Mouse (Mus musculus): ENCODE measurements around the gene Gm853. TPM values are rescaled to one million over a fixed set of nuclear protein-coding genes. Genes with fewer than 3 reads are reported as not detected.

Gm853 gene
- total and polyA plus RNA-seq, 2 experiments from 2014 or later = 0.08 TPM; not detected in 1

DNA sequence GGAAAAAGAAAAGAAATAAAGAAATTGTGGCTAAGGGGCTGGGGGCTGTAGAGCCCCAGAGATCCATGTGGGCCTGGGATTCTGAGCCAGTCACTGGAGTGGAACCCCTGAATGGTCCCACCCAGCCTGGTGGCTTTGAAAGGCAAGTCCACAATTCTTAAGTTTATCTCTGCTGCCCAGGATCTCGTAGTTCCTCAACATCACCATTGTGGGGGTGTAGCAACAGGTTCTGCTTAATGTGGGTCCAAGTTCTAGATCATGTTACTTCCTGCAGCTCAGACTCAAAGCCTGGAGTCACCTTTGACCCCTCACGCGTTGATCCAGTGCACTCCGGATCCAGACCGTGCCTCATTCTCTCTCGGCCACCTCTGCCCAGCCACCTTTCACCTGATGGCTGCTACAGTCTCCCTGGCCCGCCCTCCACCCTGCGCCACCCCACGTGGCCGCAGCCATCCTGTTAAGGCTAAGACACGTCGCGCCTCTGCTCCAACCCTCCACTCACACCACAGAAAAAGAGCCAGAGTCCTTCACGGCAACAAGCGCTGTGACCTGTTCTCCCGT, 52.7 kb downstream of the Gm853 start:
- Histone ChIP-seq H3K27ac (ENCODE audit: low read depth, low read length) (no peak overlapping the region), H3K4me2 (ENCODE audit: low read depth) (no peak overlapping the region), H3K4me1 (ENCODE audit: insufficient read depth) (no peaks in the 10 kb centered on the region), H3K36me3 (ENCODE audit: insufficient read depth) (no peaks in the 10 kb centered on the region), H3K27me3 (ENCODE audit: insufficient read depth, low read length) (peaks cover 7% of the 10 kb centered on the region), H3K9me3 (ENCODE audit: low read length) (no peaks in the 10 kb centered on the region), H3K4me3 (ENCODE audit: low read depth, low read length) (no peak overlapping the region), H3K9ac (no peak overlapping the region)
- ATAC-seq = no peak
- DNase-seq = no peak
- TF ChIP-seq CTCF (IDR thresholded peaks at IDR 0.05; ENCODE audit: low read depth) = no peak
- 88% methylated on average over 16 of the region's 16 CpGs for WGBS

DNA sequence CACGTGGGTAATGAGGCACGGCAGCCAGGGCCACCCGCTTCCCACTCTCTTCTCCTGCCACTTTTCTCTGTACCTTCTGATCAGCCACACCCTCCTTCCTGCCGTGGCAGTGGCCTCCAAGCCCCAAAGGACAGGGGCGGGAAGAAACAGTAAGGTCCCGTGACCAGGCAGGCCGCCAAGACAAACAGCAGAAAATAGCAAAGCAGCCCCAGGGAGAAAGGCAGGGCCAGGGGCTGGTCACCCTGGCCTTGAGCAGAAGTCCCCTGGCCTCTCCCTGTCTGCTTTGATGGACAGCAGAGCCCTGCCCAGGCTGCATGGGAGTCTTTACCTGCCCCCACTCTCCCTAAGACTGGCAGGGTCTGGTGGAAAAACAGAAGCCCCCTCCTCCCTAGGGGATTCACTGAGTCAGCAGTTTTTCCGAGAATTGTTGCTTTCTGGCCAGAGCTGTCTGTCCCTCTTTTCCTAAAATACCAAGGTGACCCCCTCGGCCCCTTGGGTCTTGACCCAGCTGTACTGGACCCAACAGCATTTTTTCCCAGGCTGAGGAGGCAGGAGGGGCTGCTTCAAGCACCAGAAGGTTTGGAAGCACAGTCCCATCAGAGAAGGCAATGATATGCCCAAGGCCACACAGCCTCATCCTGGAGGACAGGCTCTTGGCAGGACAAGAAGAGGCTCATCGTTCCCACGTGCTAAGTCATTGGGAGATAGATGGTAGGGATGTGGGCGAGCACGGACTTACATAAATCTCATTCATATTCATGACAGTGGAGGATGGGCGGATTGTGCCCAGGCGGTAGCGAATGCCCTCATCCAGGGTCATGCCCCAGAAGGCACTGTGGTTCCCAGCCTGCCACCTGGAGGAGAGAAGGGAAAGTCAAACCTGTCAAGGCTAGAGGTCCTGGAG, 53.7 kb downstream of the Gm853 start:
- 0 out of 2 replicates have a peak, but pooled peaks cover 6% of the 10 kb centered on the region for H3K27me3 ChIP-seq (ENCODE audit: insufficient read depth, low read length)
- no peaks in the 10 kb centered on the region for H3K4me1 ChIP-seq (ENCODE audit: insufficient read depth)
- DNase-seq (no peak), ATAC-seq (no peak)
- H3K9ac ChIP-seq = no peak overlapping the region
- no peak overlapping the region for H3K27ac ChIP-seq (ENCODE audit: low read depth, low read length)
- 38% methylated on average over 16 of the region's 16 CpGs for WGBS
- H3K4me2 ChIP-seq (ENCODE audit: low read depth) = no peak overlapping the region
- H3K4me3 ChIP-seq (ENCODE audit: low read depth, low read length) = no peak overlapping the region
- H3K9me3 ChIP-seq (ENCODE audit: low read length) = no peaks in the 10 kb centered on the region
- no peak for TF ChIP-seq CTCF (IDR thresholded peaks at IDR 0.05; ENCODE audit: low read depth)
- no peaks in the 10 kb centered on the region for H3K36me3 ChIP-seq (ENCODE audit: insufficient read depth)

DNA sequence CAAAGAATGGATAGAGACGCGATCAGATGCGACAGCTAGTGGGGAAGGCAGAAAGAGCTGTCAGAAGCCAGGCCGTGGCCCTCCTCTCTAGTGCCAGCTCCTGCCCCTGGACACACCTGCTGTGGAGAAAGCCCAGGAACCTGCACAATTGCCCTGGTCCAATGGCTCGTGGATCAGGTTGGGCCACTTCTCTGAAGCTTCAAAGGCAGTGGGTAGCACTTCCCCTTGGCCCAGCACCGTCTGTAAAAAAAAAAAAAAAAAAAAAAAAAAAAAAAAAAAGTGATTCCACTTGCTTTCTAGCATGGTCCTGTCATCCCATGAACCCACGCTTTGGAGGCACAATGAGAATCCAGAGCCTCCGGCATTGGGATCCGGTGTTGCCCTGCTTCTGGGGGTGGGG, 54.4 kb downstream of the Gm853 start:
- 48% methylated on average over 9 of the region's 9 CpGs for WGBS
- H3K4me3 ChIP-seq (ENCODE audit: low read depth, low read length) = no peak overlapping the region
- no peaks in the 10 kb centered on the region for H3K36me3 ChIP-seq (ENCODE audit: insufficient read depth)
- no peak for TF ChIP-seq CTCF (IDR thresholded peaks at IDR 0.05; ENCODE audit: low read depth)
- H3K9me3 ChIP-seq (ENCODE audit: low read length) = no peaks in the 10 kb centered on the region
- peaks cover 7% of the 10 kb centered on the region; the same call in 1 of the 2 replicates for H3K27me3 ChIP-seq (ENCODE audit: insufficient read depth, low read length)
- ATAC-seq (no peak), DNase-seq (no peak)
- H3K4me2 ChIP-seq (ENCODE audit: low read depth) = peak overlapping the region; percentile 28; the same call in 1 of the 2 replicates
- no peak overlapping the region for H3K27ac ChIP-seq (ENCODE audit: low read depth, low read length)
- H3K9ac ChIP-seq = no peak overlapping the region
- no peaks in the 10 kb centered on the region for H3K4me1 ChIP-seq (ENCODE audit: insufficient read depth)

DNA sequence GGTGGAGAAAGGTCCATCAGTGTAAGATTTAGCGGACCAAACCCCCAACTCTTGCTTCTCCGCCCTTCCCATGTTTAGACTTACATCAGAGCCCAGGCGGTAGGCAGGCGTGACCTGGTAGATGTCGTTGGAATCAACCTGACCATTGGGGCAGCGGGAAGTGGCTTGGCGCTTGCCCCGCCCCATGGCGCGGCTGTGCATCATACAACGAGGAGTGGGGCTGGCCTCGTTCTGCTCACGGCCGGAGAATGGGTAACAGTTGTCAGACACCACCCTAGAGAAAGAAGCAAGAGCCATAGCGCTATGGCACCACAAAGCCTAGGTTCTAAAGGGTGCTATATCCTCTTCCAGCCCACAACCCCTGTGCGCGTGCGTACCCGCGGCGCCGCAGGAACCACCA, 54.9 kb downstream of the Gm853 start:
- H3K27ac ChIP-seq (ENCODE audit: low read depth, low read length) = no peak overlapping the region
- no peak overlapping the region for H3K9ac ChIP-seq
- no peaks in the 10 kb centered on the region for H3K36me3 ChIP-seq (ENCODE audit: insufficient read depth)
- TF ChIP-seq CTCF (IDR thresholded peaks at IDR 0.05; ENCODE audit: low read depth) = no peak
- no peaks in the 10 kb centered on the region for H3K9me3 ChIP-seq (ENCODE audit: low read length)
- no peak for DNase-seq
- H3K4me3 ChIP-seq (ENCODE audit: low read depth, low read length) = no peak overlapping the region
- WGBS = 61% methylated on average over 22 of the region's 22 CpGs
- H3K4me1 ChIP-seq (ENCODE audit: insufficient read depth) = no peaks in the 10 kb centered on the region
- ATAC-seq = no peak
- H3K4me2 ChIP-seq (ENCODE audit: low read depth) = peak overlapping the region; percentile 28; the same call in 1 of the 2 replicates
- H3K27me3 ChIP-seq (ENCODE audit: insufficient read depth, low read length) = peaks cover 12% of the 10 kb centered on the region; the same call in 1 of the 2 replicates

DNA sequence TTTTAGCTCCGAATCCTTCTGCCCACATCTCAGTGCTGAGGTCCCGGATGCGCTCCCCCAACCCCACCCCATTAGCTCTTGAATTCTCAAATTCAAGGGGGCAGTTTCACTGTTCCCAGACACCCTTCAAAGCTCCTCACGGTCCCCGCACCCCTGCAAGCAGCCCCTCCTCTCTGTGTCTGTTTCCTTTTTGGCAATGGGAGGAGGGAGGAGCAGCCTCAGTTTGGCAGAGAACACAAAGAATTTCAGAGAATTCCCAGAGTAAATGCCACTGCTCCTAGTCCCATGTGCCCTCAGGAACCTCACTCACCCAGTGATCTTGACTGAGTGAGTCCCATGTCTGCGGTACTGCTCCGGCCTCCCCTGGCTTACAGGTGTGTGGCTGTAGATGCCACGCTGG, 55.6 kb downstream of the Gm853 start:
- Histone ChIP-seq H3K36me3 (ENCODE audit: insufficient read depth) (no peaks in the 10 kb centered on the region), H3K27ac (ENCODE audit: low read depth, low read length) (no peak overlapping the region), H3K4me3 (ENCODE audit: low read depth, low read length) (no peak overlapping the region), H3K9ac (no peak overlapping the region), H3K4me2 (ENCODE audit: low read depth) (no peak overlapping the region), H3K9me3 (ENCODE audit: low read length) (no peaks in the 10 kb centered on the region), H3K27me3 (ENCODE audit: insufficient read depth, low read length) (peaks cover 15% of the 10 kb centered on the region; the same call in 1 of the 2 replicates), H3K4me1 (ENCODE audit: insufficient read depth) (no peaks in the 10 kb centered on the region)
- WGBS = 69% methylated on average over 8 of the region's 8 CpGs
- no peak for ATAC-seq
- TF ChIP-seq CTCF (IDR thresholded peaks at IDR 0.05; ENCODE audit: low read depth) = no peak
- no peak for DNase-seq

DNA sequence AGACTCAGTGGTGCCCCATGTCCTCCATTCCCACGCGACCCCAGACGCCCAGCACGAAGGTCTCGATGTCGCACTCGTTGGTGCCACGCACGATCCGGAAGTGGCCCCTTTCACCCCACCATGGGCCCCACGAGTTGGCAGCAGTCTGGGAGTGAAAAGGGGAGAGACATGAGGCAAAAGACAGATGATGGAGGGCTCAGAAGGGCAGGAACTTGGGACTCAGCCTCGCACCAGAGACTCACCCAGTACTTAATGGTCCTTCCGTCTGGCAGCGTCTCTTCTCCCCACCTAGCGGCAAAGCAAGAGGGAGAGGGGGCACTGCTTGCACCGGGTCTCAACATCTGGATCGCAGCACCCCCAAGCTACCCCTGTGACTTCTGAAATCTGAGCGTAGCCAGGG, 56.1 kb downstream of the Gm853 start:
- Histone ChIP-seq H3K27ac (ENCODE audit: low read depth, low read length) (no peak overlapping the region), H3K4me3 (ENCODE audit: low read depth, low read length) (no peak overlapping the region), H3K27me3 (ENCODE audit: insufficient read depth, low read length) (peaks cover 15% of the 10 kb centered on the region; the same call in 1 of the 2 replicates), H3K4me2 (ENCODE audit: low read depth) (no peak overlapping the region), H3K9me3 (ENCODE audit: low read length) (no peaks in the 10 kb centered on the region), H3K36me3 (ENCODE audit: insufficient read depth) (no peaks in the 10 kb centered on the region), H3K9ac (no peak overlapping the region), H3K4me1 (ENCODE audit: insufficient read depth) (no peaks in the 10 kb centered on the region)
- no peak for DNase-seq
- no peak for ATAC-seq
- TF ChIP-seq CTCF (IDR thresholded peaks at IDR 0.05; ENCODE audit: low read depth) = no peak
- 79% methylated on average over 18 of the region's 18 CpGs for WGBS

DNA sequence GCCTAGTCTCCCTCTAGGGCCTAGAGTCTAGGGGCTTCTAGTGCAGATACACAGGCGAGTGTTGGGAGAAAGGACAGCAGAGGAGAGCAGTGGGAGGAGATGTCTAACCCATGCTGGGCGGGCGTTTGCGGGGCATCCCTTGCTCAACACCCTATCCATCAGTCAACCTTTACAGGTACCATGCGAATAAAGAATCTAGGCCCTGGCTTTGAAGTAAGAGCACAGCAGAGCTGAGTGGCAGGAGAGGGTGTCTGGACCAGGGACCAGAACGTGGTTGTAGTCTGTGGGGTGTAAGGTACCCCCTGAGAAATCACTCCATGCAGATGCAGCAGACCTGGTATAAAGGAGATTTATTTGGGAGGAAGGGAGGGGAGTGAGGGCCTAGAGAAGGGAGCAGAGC, 58.1 kb downstream of the Gm853 start:
- ATAC-seq (no peak), DNase-seq (no peak)
- Histone ChIP-seq H3K4me2 (ENCODE audit: low read depth) (no peak overlapping the region), H3K27me3 (ENCODE audit: insufficient read depth, low read length) (peaks cover 15% of the 10 kb centered on the region; the same call in 1 of the 2 replicates), H3K4me1 (ENCODE audit: insufficient read depth) (no peaks in the 10 kb centered on the region), H3K36me3 (ENCODE audit: insufficient read depth) (no peaks in the 10 kb centered on the region), H3K9me3 (ENCODE audit: low read length) (no peaks in the 10 kb centered on the region), H3K4me3 (ENCODE audit: low read depth, low read length) (no peak overlapping the region), H3K27ac (ENCODE audit: low read depth, low read length) (no peak overlapping the region), H3K9ac (no peak overlapping the region)
- WGBS = 71% methylated on average over 6 of the region's 6 CpGs
- no peak for TF ChIP-seq CTCF (IDR thresholded peaks at IDR 0.05; ENCODE audit: low read depth)

All from forebrain, postnatal 0 days (tissue).